Comparison of ENCODE assay signal across 8 mouse cellular contexts in genomic region chr15:103301046-103301445, GRCm38 (mm10). TPM values are rescaled to one million over a fixed set of nuclear protein-coding genes. Genes with fewer than 3 reads are reported as not detected.
A peak's percentile ranks its signal among the peaks of the same experiment; 100 is the strongest.
DNase-seq lines count a peak whose midpoint lies in the region; ATAC-seq and TF ChIP-seq lines count a peak whose summit lies in the region.

No protein-coding gene starts in this region.

- H3K36me3 ChIP-seq in limb, embryonic 11.5 days (ENCODE audit: control insufficient read depth, insufficient read depth, low read length), result no peaks in the 10 kb centered on the region

- TF ChIP-seq POLR2A in embryonic fibroblast, embryonic 13.5 days (IDR thresholded peaks at IDR 0.05; ENCODE audit: low read depth, low read length), result no peak
- no peak for TF ChIP-seq POLR2A in olfactory bulb, adult 2 months (IDR thresholded peaks at IDR 0.05; ENCODE audit: insufficient read depth, low read depth, low read length)

- H3K9me3 ChIP-seq in limb, embryonic 11.5 days (ENCODE audit: control insufficient read depth, low read length), result no peaks in the 10 kb centered on the region

- H3K4me3 ChIP-seq in layer of hippocampus, adult 2 months, result no peak overlapping the region
- H3K4me3 ChIP-seq in embryonic fibroblast, embryonic 13.5 days (ENCODE audit: insufficient read depth, low read length), result no peak overlapping the region
- H3K4me3 ChIP-seq in limb, embryonic 11.5 days (ENCODE audit: low read depth, low read length), result no peak overlapping the region
- no peak overlapping the region for H3K4me3 ChIP-seq in olfactory bulb, adult 2 months (ENCODE audit: insufficient read depth, low read depth, low read length)

- WGBS in limb, embryonic 11.5 days, result 6% methylated on average over 2 of the region's 2 CpGs
- 26% methylated on average over 2 of the region's 2 CpGs for WGBS in olfactory bulb, adult 2 months

- peak overlapping the region; percentile 41; the same call in 1 of the 2 replicates for H3K4me2 ChIP-seq in limb, embryonic 11.5 days (ENCODE audit: low read depth, severe bottlenecking)

- intact Hi-C loops in left cerebral cortex, postnatal 10 days (cut with DNase I), result no loop called here

- no peak for DNase-seq in layer of hippocampus, adult 2 months (ENCODE audit: low spot score in 2 of 2)
- no peak for DNase-seq in layer of hippocampus, adult 18-20 months (ENCODE audit: low spot score in 2 of 2)
- peak; percentile 82 for DNase-seq in limb, embryonic 11.5 days (ENCODE audit: low spot score)
- no peak for DNase-seq in urinary bladder, postnatal 25 days (ENCODE audit: low spot score)
- no peak for DNase-seq in left cerebral cortex, postnatal 10 days (ENCODE audit: extremely low spot score in 1 of 2, low spot score in 2 of 2)
- DNase-seq in ovary, postnatal 14 days (ENCODE audit: low spot score), result no peak

- no peak for ATAC-seq in limb, embryonic 11.5 days (ENCODE audit: insufficient number of reproducible peaks, low FRiP score, low TSS enrichment, low read depth)

- peaks cover 48% of the 10 kb centered on the region for H3K4me1 ChIP-seq in embryonic fibroblast, embryonic 13.5 days (ENCODE audit: control insufficient read depth, insufficient read depth, low read length)
- H3K4me1 ChIP-seq in limb, embryonic 11.5 days (ENCODE audit: control insufficient read depth, insufficient read depth, low read length), result peaks cover 89% of the 10 kb centered on the region
- H3K4me1 ChIP-seq in olfactory bulb, adult 2 months (ENCODE audit: control insufficient read depth, insufficient read depth, low read length), result peaks cover 59% of the 10 kb centered on the region

- no peak for TF ChIP-seq CTCF in layer of hippocampus, adult 2 months (conservative IDR thresholded peaks at IDR 0.05)
- no peak for TF ChIP-seq CTCF in embryonic fibroblast, embryonic 13.5 days (IDR thresholded peaks at IDR 0.05; ENCODE audit: borderline replicate concordance, insufficient read depth, low read length)
- TF ChIP-seq CTCF in olfactory bulb, adult 2 months (IDR thresholded peaks at IDR 0.05; ENCODE audit: insufficient read depth, low read depth, low read length), result no peak

- H3K9ac ChIP-seq in limb, embryonic 11.5 days (ENCODE audit: low read length), result peak overlapping the region; percentile 47; the same call in 1 of the 2 replicates

- H3K27me3 ChIP-seq in limb, embryonic 11.5 days (ENCODE audit: control insufficient read depth, insufficient read depth, low read length), result no peaks in the 10 kb centered on the region

- peak overlapping the region; percentile 88 for H3K27ac ChIP-seq in layer of hippocampus, adult 2 months
- H3K27ac ChIP-seq in embryonic fibroblast, embryonic 13.5 days (ENCODE audit: insufficient read depth, low read length), result peak overlapping the region; percentile 51
- H3K27ac ChIP-seq in limb, embryonic 11.5 days (replicated peaks; ENCODE audit: low read depth, low read length), result peak overlapping the region; percentile 98
- H3K27ac ChIP-seq in olfactory bulb, adult 2 months (ENCODE audit: insufficient read depth, low read depth, low read length), result peak overlapping the region; percentile 80

RNA-seq across cellular contexts. Expression of gene Gpr84, which starts 9.4 kb away (rescaled TPM):
- under 1 TPM; 0.61 to 0.81 TPM for total RNA-seq in layer of hippocampus, adult 2 months (2021)
- total RNA-seq in layer of hippocampus, adult 18-20 months (2021), result under 1 TPM; 0.54 to 0.63 TPM
- 0.40 TPM in 1 of 2 replicates, not detected in the other for polyA plus RNA-seq in embryonic fibroblast, embryonic 13.5 days (2011; ENCODE audit: insufficient read length, low read depth, missing spikeins)
- polyA plus RNA-seq in limb, embryonic 11.5 days (2014; fragmentation: Nextera tagmentation; extraction: Ambion mirVana), result 0.31 TPM in 1 of 2 replicates, not detected in the other
- polyA plus RNA-seq in olfactory bulb, adult 2 months (2012; ENCODE audit: insufficient read depth, insufficient read length, low replicate concordance, missing spikeins), result not detected in 2 replicates
- total RNA-seq in left cerebral cortex, postnatal 10 days (2021), result under 1 TPM; 0.67 to 0.97 TPM

RNA-seq across cellular contexts. Expression of gene Copz1, which starts 28.5 kb away (rescaled TPM):
- total RNA-seq in layer of hippocampus, adult 2 months (2021), result 10 to 100 TPM; 91.0 to 96.2 TPM
- 100 to 1,000 TPM in 1 of 2 experiments, 10 to 100 TPM in 1; 97.0 to 100 TPM for total RNA-seq in layer of hippocampus, adult 18-20 months (2021)
- 141 and 143 TPM in 2 replicates for polyA plus RNA-seq in embryonic fibroblast, embryonic 13.5 days (2011; ENCODE audit: insufficient read length, low read depth, missing spikeins)
- 320 and 334 TPM in 2 replicates for polyA plus RNA-seq in limb, embryonic 11.5 days (2014; fragmentation: Nextera tagmentation; extraction: Ambion mirVana)
- not detected in 2 replicates for polyA plus RNA-seq in olfactory bulb, adult 2 months (2012; ENCODE audit: insufficient read depth, insufficient read length, low replicate concordance, missing spikeins)
- total RNA-seq in left cerebral cortex, postnatal 10 days (2021), result 100 to 1,000 TPM; 111 TPM

RNA-seq across cellular contexts. Expression of gene Zfp385a, which starts 38.8 kb away (rescaled TPM):
- 10 to 100 TPM; 40.8 to 42.2 TPM for total RNA-seq in layer of hippocampus, adult 2 months (2021)
- total RNA-seq in layer of hippocampus, adult 18-20 months (2021), result 10 to 100 TPM; 43.7 to 49.8 TPM
- polyA plus RNA-seq in embryonic fibroblast, embryonic 13.5 days (2011; ENCODE audit: insufficient read length, low read depth, missing spikeins), result 25.0 and 27.6 TPM in 2 replicates
- 19.2 and 22.9 TPM in 2 replicates for polyA plus RNA-seq in limb, embryonic 11.5 days (2014; fragmentation: Nextera tagmentation; extraction: Ambion mirVana)
- polyA plus RNA-seq in olfactory bulb, adult 2 months (2012; ENCODE audit: insufficient read depth, insufficient read length, low replicate concordance, missing spikeins), result not detected in 2 replicates
- total RNA-seq in left cerebral cortex, postnatal 10 days (2021), result 10 to 100 TPM; 47.5 to 51.2 TPM

RNA-seq across cellular contexts. Expression of gene Nfe2, which starts 42.8 kb away (rescaled TPM):
- not detected for total RNA-seq in layer of hippocampus, adult 2 months (2021)
- total RNA-seq in layer of hippocampus, adult 18-20 months (2021), result not detected
- not detected in 2 replicates for polyA plus RNA-seq in embryonic fibroblast, embryonic 13.5 days (2011; ENCODE audit: insufficient read length, low read depth, missing spikeins)
- polyA plus RNA-seq in limb, embryonic 11.5 days (2014; fragmentation: Nextera tagmentation; extraction: Ambion mirVana), result 5.4 and 7.7 TPM in 2 replicates
- not detected in 2 replicates for polyA plus RNA-seq in olfactory bulb, adult 2 months (2012; ENCODE audit: insufficient read depth, insufficient read length, low replicate concordance, missing spikeins)
- total RNA-seq in left cerebral cortex, postnatal 10 days (2021), result not detected
